Mouse (Mus musculus): Measurements from ENCODE around the gene Fam161a. TPM values are rescaled to one million over a fixed set of nuclear protein-coding genes. Genes with fewer than 3 reads are reported as not detected.

Fam161a gene
- total RNA-seq (2021) = 10 to 100 TPM; 16.2 to 28.9 TPM
- long read RNA-seq, experiment 1, partial matches to known transcripts = 7 of 22 reads
- long read RNA-seq, experiment 1, other reads (novel, unspliced or antisense) = 9 of 22 reads
- long read RNA-seq, experiment 2, partial matches to known transcripts = 0 of 7 reads
- long read RNA-seq, experiment 2, other reads (novel, unspliced or antisense) = 4 of 7 reads

DNA sequence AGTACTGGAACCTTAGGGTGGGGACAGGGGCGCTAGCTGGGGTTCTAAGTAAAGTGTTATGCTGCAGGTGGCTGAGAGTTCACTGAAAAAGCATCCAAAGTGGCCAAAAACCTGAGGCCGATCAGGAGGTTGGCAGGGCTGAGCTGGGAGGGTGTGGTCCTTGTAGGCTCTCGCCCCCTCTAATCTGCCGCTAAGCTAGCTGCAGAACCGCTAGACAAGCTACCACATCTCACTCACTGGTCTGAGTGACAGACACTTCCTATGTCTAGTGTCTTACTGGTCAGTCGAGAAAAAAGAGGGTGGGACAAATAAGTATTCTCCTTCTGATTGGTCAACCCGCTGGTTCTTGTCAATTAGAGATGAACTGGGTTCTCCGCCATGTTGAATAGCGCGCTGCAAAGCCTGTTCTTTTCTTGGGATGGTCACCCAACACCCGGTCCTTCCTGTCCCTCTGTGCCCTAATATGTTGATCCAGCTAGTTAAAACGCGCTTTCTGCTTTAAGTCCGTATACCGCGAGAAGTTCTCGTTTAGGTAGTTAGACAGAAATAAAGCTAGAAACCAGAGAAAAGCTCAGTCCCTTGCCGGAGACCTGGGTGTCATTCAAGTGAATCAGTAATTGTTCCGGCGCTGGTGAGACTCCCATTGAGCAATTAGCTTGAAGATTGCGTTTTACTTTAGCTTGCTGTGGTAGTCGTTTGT, at the start of gene Fam161a:
Gene Fam161a, plus strand, starts transcription at position 51 of the 700 bp plus-strand sequence.
- DNase-seq = peak; percentile 81

DNA sequence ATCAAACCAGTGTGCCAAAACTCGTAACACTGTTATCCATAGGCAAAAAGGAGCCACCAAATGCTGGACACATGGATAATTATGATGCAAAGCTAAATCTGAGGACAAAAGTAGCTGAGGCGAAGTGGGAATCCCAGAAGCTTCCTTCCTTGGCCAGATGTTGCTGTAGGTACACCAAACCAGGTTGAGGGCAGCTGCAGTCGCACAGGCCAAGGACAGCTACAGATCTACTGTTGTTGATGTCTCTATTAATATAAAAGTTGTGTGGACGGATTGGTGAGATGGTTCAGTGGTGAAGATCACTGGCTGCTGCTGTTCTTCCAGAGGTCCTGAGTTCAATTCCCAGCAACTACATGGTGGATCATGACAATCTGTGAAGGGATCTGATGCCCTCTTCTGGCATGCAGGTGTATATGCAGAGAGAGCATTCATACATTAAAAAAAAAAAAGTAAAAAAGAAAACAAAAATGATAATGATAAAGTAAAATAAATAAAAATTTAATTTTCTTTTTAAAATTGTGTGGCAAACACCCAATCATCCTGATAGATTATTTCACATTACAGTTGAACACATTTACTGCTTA, 49.4 kb upstream of the Fam161a start:
- no peak for DNase-seq

DNA sequence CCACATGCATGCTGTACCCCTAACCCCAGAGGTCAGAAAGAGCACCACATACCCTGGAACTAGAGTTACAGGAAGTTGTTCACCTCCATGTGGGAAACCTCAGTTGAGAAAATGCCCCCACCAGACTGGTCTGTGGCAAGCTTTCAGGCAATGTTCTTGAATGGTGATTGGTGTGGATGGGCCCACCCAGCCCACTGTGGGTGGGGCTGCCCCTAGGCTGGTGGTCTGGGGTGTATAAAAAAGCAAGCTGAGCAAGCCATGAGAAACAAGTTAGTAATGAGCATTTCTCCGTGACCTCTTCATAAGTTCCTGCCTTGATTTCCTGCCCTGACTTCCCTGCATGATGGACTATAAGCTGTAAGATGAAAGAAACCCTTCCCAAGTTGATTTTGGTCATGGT, 45.2 kb upstream of the Fam161a start:
- DNase-seq = no peak

DNA sequence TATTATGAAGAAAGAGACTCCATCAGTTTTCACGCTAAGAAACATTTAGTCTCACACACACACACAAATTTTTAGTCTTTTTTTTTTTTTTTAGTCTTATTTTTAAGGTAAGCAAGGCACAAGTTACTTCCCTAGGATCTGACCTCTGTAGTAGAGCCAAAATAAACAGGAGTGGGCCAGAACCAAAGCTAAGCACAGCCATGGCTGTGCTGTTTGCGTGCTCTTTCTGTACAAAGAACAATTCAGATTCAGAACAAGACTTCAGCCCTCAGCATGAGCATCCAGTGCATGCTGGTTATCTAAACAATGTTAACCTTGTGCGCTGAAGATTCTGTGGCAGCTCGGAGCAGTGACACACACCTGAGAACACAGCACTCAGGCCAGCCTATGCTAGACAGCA, 42.9 kb upstream of the Fam161a start:
- no peak for DNase-seq

DNA sequence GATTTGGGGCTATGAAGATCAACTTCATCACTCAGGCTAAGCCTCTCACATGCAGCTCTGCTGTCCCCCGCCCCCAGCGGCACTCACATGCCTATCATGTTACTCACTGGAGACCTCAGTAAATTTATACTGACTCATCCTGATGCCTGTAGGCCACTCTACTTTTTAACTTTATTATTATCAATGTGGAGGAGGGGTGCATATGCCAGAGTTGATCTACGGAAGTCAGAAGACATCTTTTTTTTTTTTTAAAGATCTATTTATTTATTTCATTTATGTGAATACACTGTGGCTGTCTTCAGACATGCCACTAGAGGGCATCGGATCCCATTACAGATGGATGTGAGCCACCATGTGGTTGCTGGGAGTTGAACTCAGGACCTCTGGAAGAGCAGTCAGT, 41.8 kb upstream of the Fam161a start:
- DNase-seq = peak; percentile 69

DNA sequence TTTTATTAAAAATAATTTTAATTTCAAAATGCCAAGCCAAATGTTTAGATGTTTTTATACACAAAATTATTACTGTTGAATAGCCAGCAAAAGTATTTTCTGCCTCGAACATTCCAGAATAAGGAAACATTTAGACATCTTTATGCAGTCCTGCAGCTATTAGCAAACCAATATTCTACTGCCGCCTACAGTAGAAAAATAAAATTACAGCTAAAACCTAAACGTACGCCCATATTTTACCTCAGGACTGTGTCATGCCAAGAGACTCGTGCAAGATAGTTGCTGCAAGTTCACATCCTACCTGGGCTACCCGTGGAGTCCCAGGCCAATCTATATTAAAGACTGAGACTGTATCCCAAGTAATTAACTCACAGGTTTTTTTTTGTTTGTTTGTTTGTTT, 37.8 kb upstream of the Fam161a start:
- DNase-seq = no peak

DNA sequence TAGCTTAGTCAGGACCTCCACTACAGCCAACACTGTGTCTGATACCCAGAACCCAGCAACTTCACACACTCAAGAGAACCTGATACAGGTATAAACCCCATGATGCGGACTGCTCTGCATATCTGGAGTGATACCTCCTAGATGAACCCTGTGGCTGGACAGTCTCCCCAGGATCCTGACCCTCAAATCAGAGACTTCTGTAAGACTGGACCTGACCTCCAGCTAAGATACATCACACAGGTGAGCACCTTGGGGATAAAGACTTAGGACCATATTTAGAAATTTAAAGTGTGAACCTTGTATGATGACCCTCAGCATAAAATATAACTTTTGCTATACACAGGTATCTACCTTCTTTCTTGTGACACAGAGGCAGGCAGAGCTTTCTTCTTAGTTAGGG, 36.8 kb upstream of the Fam161a start:
- no peak for DNase-seq

DNA sequence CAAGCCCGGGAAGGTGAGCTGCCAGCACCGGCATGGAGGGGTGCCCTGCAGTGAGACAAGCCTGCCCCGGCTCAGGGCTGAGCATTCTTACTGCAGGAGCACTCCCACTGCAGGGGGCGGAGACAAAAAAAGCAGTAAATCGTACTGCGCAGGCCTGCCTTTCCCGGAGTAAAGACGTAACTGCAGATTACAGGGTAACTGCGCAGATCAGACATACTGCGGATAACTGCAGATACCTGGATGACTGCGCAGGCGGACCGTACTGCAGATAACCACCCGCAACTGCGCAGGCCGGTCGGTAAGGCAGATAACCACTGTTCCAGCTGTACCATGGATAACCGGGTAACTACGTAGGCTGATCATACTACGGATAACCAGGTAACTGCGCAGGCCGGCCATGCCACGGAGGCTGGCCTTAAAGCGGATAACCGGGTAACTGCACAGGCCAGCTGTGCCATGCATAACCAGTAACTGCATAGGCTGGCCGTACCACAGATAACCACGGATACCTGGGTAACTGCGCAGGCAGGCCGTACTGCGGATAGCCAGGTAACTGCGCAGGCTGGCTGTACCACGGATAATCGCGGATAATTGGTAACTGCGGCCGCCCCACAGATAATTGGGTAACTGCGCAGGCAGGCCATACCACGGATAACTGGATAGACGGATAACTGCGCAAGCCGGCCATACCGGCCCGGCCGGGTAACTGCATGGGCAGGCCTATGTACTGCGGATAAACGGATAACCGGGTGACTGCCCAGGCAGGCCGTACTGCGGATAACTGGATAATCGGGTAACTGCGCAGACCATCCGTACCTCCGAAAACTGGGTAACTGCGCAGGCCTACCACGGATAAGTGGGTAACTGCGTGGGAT, 35.3 kb upstream of the Fam161a start, which contains the start of gene Zrsr1:
Gene Zrsr1, plus strand, starts transcription at position 171 of the 875 bp plus-strand sequence.
- DNase-seq = peak; percentile 70

DNA sequence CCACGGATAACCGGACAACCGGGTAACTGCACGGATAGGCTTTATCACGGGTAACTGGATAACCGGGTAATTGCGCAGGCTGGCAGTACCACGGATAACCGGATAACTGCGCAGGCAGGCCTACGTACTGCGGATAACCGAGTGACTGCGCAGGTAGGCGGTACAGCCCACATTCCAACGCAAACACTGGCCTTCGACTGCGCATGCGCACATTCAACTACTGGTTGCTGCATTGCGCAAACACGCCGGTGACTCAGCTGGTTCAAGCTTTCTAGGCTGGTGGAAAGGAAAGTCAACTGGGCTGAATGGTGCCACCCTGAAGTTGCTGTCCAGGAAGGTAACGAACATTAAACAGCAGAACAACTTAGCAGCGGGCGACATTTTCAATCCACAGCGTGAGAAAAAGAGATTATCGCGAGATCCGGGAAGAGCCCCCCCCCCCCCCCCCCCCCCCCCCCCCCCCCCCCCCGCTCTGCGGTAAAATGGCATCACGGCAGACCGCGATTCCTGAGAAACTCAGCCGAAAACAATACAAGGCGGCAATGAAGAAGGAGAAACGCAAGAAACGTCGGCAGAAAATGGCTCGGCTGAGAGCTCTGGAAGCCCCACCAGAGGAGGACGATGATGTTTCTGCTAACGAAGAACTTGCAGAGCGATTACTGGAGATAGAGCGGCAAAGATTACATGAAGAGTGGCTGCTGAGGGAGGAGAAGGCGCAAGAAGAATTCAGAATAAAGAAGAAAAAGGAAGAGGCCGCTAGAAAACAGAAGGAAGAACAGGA, 34.4 kb upstream of the Fam161a start:
- DNase-seq = peak; percentile 83

DNA sequence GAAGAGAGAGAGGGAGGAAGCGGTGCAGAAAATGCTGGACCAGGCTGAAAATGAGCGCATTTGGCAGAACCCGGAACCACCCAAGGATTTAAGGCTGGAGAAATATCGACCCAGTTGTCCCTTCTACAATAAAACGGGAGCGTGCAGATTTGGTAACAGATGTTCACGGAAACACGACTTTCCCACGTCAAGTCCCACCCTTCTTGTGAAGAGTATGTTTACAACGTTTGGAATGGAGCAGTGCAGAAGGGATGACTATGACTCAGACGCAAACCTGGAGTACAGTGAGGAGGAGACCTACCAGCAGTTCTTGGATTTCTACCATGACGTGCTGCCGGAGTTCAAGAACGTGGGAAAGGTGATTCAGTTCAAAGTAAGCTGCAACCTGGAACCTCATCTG, 33.7 kb upstream of the Fam161a start:
- no peak for DNase-seq

DNA sequence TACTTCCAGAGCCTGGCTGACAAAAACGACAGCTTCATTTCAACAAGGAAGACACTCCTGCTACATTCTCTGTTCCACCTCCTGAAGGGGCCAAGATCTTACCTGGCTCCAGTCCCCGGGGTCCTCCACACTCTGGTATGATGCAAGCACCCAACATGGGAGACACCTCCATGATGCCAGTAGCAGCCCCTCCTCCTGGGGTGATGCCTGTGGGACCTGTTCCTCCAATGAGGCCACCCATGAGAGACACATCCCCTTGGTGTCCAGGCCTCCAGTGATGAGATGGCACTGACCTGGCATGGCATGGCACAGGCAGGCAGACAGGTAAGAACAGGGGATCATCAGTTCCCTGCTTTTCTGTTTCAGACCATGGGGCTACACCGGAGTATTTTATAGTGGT, 29.1 kb upstream of the Fam161a start:
- no peak for DNase-seq

DNA sequence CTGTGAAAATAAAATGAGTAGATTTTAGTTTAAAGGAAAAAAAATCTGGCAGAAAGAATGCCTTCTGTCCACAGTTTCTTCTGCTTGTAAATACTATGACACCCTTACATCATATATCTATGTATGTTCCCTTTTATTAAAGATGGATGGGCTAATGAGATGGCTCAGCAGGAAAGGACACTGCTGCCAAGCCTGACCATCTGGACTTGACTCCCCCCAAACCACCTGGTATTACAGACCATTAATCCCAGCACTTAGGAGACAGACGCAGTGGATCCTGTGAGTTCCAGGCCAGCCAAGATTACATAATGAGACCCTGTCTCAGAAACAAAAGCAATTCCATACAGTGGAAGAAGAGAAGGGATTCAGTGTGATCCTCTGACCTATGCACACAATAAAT, 28.6 kb upstream of the Fam161a start:
- no peak for DNase-seq

DNA sequence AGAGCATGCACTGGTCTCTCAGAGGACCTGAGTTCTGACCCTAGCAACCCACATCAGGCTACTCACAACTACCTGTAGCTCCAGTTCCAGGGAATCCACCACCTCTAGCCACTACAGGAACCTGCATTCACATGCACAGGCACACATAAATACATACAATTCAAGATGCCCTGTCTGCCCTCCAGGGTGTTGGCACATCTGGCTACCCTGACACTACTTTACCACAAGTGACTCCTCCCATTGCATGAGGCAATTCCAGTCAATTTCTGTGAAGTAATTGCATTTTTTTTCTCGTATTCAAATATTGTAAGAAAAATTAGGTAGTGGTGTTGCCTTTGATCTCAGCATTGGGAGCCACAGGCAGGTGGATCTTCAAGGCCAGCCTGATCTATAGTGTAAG, 28.1 kb upstream of the Fam161a start:
- DNase-seq = no peak

DNA sequence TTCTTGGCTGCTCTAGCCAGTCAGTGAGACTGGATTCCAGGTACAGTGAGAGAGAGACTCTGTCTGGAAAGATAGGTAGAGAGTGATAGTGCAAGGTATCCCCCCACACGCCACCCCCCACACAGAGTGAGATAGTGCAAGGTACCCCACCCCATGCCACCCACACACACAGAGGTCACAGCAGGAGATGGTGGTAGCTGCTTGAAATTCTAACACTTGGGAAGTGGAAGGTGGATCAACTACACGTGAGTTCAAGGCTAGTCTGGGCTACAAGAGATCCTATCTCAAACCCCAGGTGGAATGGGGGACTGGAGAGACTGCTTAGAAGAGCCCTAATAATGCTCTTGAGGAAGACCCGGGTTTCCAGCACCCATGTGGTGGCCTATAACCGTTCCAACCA, 26.3 kb upstream of the Fam161a start:
- no peak for DNase-seq

DNA sequence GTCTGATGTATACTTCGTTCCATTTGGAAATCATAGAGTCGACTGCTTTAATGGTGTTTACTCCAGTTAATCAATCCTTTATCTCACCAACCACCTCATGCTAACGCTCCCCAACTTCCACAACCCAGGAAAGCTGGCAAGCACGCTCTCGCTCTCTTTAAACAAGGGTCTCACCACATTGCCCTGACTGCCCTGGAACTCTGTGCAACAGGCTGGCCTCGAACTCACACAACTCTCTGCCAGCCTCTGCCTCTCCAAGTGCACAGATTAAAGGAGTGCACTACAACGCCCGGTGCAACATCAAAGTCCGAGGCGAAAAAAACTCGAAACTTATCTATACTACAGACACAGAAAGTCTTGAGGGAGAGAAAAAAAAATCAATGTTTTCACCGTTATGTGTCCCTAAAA, 25.8 kb upstream of the Fam161a start:
- DNase-seq = peak; percentile 45

DNA sequence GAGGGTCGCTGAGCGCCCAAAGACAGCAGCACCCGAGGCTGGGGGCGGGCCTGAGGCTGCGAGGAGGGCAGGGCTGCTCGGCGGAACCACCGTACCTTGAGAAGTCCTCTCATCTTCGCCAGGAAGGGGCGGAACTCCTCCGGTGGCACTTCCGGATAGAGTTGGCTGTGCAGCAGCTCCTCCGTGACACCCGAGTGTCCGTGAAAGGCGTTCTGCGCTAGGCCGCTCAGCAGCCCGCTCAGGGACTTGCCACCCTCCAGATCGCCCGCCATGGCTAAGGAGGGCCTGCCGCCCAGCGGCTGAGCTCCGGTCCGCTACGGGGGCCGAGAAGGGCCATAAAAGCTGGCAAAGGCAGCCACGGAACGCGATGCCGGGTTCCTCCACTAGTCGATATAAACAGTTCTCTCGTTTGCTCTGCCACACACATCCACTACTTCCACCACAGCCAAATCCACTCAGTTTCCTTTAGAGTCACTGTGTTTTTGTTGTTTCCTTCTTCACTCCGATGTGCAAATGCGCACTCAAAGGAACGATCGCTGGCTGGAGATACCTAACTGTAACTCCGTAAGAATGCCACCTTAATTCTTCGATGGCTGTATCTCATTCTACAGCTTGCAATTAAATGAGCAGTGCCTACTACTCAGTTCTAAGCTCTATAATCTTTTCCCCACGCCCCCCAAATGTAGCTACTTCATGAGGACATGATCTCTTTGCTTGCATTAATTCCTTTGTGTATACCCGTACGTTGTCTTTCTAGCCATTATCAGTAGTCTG, 25.2 kb upstream of the Fam161a start, which contains the start of the genes Gm28048 and Commd1:
Gene Gm28048, minus strand, starts transcription at position 107 of the 774 bp plus-strand sequence.
Gene Commd1, minus strand, starts transcription at position 399 of the 774 bp plus-strand sequence.
- DNase-seq = peak; percentile 98

DNA sequence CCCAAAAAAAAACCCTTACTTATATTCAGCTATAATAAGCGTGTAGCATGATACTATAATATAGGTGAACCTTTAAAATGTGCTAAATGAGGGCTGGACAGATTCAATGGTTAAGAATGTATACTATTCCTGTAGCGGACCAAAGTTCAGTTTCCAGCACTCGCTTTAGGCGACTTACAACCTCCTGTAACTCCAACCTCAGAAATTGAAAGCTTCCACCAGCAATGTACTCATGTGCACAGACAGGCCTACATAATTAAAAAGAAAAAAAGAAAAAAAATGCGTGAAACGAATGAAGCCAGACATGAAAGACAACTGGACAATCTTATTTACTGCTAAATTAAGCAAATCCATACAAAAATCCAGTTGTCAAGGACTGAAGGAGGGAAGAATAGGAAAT, 24.5 kb upstream of the Fam161a start:
- DNase-seq = no peak

DNA sequence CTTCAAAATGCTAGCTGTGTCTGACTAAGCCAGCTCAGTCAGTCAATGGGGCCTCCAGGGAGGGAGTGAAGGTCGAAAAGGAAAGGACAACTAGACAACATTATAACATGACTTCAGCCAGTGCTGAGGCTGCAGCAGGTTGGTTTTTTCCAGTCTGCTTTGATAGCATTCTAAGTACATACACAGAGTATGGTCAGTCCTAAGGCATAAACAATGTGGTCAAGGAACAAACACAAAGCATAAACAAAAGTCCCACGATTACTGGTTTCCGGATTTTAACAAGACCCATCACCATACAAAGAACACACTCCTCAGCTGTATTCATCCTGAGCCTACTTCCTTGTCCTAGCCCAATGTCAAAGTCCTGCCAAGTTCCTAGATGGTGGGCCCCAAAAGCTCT, 21.8 kb upstream of the Fam161a start:
- no peak for DNase-seq

DNA sequence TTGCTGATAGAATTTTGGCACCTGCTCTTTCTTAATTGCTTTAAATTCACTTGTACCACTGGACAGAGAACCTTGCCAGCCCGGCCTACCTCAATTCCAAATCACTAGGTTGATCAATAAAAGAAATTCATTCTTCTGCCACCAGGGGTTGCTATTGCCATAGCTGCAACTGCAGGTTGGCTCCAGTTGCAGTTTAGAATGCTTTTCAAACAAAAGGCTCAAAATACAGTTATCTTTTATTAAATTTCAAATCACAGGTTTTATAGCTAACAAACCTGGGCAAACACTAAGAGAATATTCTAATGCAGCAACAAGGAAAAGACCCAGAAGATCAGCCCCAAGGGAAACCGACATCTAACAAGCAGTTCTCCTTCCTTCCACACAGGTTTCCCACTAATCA, 20.0 kb upstream of the Fam161a start:
- DNase-seq = peak; percentile 62

DNA sequence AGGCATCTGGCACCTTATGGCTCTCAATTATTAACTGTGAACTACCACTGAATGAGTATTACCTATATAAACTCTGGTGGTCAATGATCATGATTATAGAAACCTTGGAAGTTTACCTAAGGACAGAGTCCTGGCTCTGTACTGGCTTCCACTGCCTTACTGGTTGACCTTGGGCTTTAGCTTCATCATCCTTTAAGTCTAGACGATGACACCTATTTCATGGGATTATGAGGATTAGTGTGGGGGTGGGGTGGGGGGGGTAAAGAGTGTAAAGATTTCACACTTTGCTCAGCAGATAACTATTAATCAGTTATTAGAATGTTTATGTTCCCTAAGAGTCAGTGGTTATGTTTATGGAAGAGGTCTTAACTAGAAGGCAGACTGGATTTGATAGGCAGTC, 17.5 kb upstream of the Fam161a start:
- no peak for DNase-seq
